Mouse (Mus musculus): Measurements from ENCODE around the gene Gpbar1.

Gpbar1 gene

DNA sequence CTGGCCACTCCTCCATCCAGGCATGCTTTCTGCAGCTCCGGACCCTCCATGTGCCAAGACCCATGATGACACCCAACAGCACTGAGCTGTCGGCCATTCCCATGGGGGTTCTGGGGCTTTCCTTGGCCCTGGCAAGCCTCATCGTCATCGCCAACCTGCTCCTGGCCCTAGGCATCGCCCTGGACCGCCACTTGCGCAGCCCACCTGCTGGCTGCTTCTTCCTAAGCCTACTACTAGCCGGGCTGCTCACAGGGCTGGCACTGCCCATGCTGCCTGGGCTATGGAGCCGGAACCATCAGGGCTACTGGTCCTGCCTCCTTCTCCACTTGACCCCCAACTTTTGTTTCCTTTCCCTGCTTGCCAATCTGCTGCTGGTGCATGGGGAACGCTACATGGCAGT lies at the start of gene Gpbar1:
Gene Gpbar1, plus strand, starts transcription at position 13 of the 400 bp plus-strand sequence.
- no peak for DNase-seq

DNA sequence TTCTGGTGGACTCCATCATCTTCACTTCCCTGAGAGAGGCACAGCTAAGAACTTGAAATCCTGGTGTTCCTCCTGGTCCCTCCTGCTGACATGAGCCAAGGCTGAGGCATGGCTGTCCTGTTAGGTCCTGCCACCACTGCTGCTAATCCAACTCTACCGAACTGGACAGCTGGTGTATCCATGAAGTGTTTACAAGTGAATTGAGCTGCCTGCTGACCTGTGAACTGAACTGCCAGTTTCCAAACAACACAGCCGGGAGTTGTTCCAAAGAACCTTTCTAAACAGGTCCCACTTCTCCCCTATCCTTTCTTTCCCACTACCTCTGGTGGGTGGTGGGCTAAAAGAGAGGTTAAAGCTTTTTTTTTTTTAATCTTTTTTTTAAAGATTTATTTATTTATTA lies 48.4 kb upstream of the Gpbar1 start:
- no peak for DNase-seq

DNA sequence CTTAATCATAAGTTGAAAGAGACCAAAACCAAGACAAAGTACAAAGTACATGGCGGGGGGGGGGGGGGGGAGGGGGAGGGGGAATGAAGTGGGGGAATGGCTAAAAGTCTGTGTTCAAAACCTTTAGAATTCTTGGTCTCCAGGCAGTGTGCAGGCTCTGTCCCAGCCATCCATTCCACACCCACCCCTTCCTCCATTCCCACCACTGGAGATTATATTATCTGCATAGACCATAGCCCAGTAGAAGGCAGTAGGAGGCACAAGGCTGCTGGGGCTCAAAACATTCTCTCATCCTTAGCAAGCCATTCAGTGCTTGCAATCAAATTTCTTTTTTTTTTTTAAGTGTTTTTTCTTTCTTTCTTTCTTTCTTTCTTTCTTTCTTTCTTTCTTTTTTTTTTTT lies 47.4 kb upstream of the Gpbar1 start:
- DNase-seq = no peak

DNA sequence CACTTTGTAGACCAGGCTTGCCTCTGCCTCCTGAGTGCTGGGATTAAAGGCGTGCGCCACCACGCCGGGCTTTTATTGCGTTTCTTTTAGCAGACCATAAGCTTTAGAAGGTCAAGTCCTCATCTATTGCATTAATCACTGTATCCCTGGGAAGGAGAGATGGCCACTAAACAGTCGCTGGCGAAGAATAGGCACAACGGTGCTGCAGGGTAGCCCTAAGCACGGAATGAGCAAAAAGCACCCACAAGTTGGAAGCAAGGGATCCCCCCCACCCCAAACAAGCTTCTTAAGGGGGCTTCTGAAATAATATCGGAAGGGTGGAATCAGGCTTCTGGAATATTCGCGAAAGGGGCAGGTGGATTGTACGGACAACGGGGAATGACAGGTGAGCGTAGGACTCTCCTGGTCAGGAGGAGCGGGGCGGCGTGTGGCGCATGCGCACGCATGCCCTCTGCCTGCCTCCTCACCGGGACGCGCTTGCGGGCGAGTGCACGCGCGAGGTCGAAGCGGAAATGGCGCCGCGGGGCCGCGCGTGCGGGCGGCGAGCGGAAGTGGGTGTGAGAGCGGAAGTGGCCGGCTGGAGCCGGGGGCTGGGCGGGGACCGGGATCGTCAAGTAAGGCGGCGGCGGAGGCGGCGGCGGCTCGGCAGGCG lies 42.3 kb upstream of the Gpbar1 start, which contains the start of gene Arpc2:
Gene Arpc2, plus strand, starts transcription at position 147 of the 652 bp plus-strand sequence.
- DNase-seq = peak; percentile 97 to 99

DNA sequence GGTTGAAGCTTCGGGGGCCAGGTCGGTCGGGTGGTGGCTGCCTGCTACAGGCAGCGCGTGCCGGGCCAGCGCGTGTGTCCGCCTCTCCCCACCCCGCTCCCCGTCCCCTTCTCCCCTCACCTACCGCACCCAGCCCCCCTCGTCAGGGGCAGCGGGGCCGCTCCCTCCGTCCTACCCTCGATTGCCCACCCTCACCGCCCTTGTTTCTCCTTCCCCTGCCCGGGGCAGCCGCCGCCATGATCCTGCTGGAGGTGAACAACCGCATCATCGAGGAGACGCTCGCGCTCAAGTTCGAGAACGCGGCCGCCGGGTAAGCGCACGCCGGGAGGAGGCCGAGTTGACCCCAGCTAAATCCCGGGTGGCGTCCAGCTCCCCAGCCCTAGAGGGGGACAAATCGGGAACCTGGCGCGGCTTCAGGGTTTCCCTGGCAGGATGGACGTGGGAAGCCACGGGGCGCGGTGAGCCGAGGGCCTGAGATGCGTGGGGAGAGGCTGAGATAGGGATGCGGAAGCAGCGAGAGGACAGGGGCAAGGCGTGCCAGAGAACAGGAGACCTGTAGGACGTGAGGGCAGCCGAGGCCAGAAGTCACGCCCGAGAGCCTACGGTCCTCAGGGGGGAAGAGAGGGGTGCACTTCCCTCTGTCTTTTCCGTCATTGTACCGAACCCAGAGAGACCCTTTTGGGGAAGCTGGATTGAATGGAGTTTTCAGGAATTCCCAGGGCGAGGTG lies 41.6 kb upstream of the Gpbar1 start:
- DNase-seq = peak in 1 of 2 experiments; percentile 66

DNA sequence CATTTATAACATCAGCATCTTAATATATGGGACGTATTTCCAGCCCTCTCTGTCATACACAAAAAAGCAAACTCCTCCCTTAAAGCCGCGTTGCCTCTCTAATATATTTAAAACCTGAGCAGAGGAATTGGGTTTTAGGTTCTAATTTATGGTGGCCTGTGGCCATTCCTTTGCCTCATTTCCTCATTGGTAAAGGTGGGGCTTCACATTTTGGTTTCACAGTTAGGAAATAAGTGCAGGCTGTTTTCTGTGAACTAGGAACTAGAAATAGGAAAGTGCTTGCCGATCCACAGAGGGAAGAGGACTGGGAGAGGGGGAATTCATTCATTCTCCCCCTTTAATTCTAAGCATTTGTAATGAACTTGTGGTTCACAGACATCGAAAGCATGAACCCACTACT lies 40.7 kb upstream of the Gpbar1 start:
- no peak for DNase-seq

DNA sequence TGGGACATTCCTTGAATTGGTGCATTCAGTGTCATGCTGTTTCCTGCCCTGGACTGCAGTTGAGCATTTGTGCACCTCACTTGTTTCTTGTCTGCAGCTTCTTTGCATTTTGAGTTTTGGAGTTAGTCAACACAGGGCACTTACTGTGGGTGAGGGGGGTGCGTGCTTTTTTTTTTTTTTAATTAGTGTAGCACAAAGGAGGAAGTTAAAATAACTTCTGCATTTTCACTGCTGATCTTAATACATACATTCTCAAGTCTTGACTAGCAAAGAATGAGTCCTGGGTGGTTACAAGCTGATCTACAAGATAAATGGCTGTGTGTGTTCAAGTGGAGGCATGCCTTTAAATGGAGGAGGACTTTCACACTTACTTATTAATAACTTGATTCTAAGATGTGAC lies 40.2 kb upstream of the Gpbar1 start:
- DNase-seq = no peak

DNA sequence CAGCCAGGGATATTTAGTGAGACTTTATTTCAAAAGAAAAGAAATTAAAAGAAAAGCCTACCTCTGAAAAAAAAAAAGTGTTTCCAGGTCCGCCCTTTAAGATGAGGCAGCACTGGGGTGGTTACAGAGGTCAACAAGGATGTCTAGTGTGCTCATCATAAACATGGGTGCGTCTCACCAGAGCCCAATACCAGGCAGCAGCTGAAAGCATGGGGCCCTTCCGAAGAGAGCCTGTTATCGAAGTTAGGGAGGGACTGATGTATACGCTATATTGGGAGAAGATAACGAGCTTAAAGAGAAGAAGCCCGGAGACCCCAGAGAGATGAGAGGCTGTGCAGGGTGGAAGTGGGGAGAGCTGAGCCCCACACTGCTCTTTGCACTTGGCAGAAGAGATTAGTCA lies 39.2 kb upstream of the Gpbar1 start:
- DNase-seq = no peak

DNA sequence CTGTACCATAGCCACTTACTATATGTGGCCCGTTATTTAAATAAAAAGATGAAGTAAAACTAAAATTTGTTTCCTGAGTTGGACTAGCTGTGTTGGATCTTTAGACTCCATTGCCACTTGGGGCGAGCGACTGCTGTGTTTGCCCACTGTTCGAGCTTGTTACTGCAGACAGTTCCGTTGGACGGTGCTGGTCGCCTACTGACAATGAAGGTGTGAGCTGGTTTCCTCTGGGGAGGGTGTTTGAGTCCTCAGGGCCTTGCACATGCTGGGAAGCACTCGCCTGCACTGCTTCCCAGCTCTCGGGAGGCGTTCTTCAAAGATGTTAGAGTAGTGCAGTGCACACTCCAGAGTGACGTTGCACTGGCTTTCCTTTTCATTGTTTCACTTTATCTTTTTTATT lies 38.7 kb upstream of the Gpbar1 start:
- peak in 1 of 2 experiments; percentile 14 for DNase-seq

DNA sequence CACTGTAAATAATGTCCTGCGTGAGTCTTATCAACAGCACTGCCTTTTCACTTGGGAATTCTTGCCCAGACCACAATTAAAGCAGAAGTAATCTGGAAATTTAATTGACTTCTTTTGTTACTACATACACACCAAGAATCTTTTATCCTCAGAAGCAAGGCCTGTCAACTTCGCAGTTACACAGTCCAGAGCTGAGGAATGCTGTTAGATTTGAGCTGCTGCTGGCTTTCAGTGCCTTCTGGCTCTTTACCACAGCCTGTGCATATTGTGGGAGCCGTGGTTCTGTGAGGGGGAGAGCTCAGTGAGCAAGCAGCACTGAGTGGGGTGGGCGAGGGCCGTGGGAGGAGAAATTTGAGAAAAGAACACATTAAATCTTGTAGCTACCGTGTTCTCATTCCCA lies 38.0 kb upstream of the Gpbar1 start:
- DNase-seq = no peak

DNA sequence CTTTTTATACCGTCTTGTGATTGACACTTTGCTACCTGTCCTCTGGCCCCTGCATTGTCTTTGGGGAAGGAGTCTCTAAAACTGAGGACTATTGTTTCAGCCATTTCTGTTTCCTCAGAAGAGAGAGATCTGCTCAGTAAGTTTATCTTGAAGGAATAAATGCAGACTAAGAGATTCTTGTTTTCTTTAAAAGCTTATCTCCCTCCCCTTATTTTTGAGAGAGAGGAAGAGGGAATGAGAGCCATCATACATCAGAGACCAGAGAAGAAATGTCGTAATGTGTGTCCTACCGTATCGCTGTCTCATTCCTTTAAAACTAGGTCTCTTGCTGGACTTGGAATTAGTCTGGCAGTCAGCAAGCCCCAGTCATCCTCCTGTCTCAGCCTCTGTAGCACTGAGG lies 37.5 kb upstream of the Gpbar1 start:
- no peak for DNase-seq

DNA sequence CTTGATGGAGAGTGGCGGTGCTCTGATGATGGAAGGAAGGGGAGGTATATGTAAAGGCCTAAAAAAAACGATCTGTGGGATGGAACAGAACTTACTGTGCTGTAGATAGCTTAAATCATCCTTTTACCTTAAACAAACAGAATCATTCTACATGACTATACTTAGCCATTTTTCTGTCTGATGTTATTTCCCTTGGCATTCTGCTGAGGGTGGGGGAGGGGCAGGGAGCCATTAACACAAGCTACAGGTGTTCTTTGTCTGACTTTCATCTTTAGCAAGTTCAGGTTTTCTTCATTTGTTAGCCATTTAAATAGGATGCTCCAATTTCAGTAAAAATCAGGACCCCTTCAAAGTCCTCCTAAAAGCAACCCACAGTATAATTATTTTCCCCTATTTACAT lies 32.8 kb upstream of the Gpbar1 start:
- no peak for DNase-seq

DNA sequence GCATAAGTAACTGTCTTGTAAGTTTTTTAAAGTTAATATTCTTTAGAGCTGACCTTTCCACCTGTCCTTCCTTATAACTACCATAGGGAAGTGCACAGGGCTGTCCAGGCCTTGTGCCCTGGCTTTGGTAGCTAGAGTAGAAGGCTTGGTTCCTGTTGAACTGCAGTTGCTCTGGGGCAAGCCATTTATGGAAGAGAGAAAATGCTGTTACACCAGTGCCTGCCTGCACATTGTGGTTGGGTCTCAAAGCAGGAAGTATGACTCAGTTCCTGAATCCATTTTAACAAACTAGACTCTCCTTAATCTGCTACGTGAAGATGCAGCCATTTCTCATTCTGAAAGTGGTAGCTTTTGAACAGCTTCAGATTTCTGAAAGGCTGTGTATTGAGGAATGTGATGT lies 29.6 kb upstream of the Gpbar1 start:
- no peak for DNase-seq

DNA sequence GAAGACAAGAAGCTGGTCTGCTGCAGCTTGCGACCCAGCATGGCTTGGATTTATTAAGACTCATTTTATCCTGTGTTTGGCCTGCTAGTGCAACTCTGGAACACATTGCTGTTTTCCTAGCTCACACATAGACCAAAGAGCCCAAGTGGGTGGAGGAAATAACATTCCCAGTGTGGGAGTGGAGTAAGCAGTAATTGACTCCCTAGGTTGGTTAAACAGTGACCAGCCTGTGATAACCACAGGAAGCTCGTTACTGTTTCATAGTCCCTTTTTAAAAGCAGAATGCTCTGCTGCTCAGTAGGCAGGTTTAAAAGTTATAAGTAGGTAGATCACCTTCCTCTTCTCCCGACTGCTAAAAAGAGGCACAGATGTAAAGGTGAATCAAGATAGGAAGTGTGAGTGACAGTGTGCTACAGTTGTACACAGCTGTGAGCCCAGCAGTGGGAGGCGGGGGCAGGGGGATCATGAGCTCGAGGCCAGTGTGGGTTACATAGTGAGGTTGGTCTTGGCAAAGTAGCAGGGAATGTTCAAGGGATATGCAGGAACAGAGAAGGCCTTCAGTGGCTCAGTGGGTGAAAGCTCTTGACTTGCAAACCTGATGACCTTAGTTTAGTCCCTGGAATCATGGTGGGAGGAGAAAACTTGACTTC lies 28.9 kb upstream of the Gpbar1 start:
- no peak for DNase-seq

DNA sequence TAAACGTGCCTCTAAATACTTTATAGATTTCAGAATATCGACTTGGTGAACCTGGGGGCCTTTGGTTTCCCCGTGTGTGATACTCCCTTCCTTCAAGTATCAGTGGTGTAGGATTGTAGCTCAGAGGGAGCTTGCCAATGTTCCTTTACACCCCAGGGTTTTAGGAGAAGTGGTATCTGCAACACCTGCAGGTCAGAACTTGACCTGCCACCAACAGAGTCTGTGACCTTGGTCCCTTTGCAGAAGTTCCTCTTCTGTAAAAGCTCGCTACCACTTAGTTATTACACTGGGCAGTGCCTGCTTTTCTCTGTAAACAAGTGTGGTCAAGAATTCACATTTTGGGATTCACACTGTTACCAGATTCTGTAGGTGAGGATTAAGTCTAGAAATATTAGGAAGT lies 28.3 kb upstream of the Gpbar1 start:
- DNase-seq = no peak

DNA sequence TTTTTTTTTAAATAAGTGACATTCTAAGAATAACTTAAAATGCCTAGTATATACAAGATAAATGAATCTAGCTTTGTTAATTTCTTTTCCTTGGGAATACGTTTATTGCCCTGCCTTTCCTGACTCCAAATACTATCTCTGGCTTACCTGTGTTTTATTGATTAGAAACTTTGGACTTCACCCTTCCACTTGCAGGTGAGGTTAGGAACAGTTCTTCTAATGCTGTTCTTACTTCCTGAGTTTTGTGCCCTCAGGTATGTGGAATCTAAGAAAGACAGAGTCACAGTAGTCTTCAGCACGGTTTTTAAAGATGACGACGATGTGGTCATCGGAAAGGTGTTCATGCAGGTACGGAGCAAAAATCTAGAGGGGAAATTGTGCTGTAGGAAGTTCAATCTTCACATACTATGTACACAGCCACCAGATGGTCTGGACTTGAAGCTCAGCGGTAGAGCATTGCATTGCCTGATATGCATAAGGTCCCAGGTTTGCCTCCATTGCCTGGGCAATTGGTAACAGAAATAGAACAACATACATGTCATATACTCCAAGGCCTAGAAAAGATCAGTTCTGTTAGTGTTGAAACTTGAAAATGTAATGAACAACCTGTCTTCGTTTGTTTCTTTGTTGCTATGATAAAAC lies 22.5 kb upstream of the Gpbar1 start:
- DNase-seq = no peak

DNA sequence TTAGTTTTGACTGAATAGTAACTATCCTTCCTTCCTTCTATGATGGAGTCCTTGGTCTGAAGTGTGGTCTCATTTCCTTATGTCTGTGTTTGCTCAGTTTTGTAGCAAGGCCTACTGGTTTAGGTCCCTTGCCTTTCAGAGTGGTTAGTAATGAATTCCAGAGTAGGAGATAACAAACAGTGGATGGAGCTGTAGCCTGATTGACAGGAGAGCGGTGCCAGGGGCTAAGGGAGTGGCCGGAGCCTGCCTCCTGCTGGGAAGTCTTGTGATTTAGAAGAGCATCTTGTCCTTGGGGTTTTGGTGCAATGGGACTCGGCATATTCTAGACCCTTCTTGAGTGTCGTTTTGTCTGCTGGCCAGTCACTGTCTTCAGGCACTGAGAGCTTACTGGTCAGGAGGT lies 21.6 kb upstream of the Gpbar1 start:
- no peak for DNase-seq

DNA sequence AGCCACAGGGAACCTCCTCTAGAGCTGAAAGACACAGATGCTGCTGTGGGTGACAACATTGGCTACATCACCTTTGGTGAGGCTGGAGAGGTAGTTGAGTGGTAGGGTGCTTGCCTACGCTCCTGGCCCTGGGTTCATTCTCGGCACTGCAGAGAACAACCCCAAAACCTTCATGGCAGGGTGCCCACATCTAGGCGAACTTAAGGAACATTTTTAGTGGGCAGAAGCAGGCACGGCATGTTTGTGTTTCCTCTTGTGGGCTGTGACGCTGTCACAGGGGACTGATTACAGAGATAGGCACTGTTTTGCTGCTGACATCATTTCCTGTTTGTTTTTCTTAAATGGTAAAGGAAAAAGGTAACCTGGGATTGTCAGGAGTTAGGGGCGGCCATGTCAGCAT lies 15.8 kb upstream of the Gpbar1 start:
- DNase-seq = no peak

DNA sequence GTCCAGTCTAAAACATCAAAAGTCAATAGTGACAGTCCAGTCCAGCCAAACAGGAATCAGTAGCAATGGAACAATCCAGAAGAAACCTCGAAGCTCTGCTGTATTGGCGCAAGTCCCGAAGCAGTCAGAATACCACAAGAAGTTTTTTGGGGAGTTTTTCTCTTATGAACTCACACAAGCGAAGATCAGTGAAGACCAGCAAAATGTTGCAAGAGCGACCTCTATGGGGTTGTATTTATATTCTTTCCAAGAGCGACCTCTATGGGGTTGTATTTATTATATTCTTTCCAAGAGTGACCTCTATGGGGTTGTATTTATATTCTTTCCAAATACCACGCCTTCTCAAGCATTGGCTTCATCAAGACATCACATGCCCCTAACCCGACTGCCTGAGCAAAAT lies 9.6 kb upstream of the Gpbar1 start:
- no peak for DNase-seq

DNA sequence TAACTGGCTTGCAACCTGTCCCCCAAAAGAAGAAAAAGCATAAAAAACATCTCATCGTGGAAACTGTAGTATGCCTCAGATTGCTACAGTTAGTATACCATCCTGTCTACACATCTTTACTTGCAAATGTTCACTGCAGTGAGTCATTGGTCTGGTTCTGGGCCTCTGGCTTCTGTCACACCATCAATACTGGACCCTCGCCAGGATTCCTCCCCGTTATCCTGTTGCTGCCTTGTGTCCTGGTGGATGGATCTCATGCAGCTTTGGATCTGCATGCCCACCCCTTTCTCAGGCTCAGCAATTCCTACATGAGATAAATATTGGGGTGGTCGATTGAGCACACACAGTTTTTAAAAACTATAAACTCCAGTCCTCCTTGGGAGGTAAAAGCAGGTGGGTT lies 6.7 kb upstream of the Gpbar1 start:
- no peak for DNase-seq

DNA sequence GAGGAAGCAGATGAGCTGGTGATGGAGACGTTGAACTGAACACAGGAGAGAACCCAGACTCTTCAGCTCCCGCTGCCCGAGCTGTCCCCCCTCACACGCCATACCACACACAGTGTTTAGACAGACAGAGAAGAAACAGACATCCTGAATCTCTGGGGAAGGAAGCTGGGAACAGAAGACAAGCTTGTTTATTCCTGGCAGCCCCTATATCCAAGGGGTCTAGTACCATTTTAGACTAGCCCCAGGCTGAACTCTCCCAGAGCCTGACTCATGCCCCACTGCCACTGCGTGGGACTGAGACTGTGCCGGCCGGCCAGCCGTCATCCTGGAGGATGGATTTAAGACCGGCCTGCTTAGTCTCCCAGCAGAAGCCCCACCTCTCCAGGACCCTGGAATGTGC lies 3.3 kb upstream of the Gpbar1 start:
- DNase-seq = no peak

DNA sequence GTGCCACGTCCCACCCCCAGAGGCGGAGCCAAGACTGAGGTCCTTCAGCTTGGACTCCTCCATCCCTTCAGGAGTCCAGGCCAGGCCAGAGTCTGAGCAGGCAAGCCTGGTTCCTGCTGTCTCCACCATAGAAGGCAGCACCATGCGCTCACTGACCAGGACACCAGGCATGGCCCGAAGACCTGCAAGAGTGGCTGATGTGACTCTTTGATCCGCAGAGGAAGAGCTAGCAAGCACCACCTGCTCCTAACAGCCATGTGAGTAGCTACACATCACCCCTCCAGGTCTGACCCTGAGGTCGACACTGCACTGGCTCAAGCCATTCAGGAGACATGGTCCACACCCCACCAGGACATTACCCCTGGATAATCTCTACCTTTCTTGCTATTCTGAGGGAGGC lies 1.3 kb upstream of the Gpbar1 start:
- DNase-seq = no peak

DNA sequence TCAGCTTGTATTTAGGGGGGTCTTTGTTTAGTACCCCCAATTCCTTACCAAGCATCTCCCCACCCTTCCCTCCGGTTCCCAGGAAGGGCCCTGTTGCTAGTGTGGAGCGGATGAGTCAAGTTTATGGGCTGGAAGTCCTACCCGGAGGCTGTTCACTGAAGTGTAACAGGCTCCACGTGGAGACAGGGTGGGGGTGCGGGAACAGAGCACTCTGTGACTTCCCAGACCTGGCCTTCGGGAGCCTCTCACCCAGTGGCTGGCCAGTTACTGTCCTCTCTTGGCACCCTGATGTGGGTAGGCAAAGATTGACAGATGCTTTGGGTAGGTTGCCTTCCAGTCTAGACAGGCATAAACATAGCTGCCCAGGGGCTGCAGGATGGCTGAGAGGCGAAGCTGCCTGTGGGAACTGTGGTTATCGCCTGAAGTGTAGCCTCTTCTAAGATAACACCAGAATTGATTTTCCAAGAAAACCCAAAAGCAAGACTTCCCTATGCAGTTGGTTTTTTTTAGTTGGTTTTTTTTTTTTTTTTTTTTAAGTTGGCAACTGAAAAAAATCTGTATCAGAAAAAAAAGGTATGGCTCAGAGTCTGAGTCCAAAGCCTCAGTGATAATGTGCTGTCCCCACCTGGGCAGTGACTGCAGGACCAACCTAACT lies 340 bp upstream of the Gpbar1 start:
- DNase-seq = no peak
